Mouse (Mus musculus) heart, adult 10 weeks (tissue): ENCODE measurements around the gene Pira2. TPM values are rescaled to one million over a fixed set of nuclear protein-coding genes. Genes with fewer than 3 reads are reported as not detected.

Experiments
- polyA plus RNA-seq: library from polyadenylated mRNA; stranded (reverse); fragments of 350-450 nt; fragmentation: Illumina TruSeq; extraction: RNeasy Lipid Tissue Mini Kit (QIAGEN cat#74804); gene quantifications from one replicate; pipeline ENCODE4 v1.2.3, GENCODE M21; 2014; ENCODE audit warnings: low read depth, low replicate concordance

The Pira2 gene
- 0.16 TPM for polyA plus RNA-seq

GRCm38 (mm10) chr7:3844951-3845350, at the start of gene Pira2:
Gene Pira2 (minus strand): TSS chr7:3845051.

DNA sequence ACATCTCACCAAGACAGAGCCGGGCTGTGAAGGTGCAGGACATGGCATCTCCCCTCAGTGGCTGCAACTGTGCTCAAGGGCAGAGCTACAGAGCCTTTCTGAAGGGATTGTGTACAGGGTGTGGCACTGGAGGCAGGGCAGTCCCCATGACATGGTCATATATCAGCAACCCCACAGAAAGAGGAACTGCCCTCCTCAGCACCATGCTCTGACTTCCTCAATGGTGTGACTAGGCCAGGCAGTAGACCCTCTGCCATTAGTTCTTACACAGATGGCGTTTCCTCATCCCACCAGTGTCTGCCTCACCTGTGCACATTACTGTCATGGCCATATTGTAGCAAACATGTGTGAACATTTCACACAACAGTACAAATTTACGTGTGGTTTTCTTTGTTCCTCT, 19.3 kb downstream of the Pira2 start, which contains the start of gene Gm15448:
Gm15448 (minus strand) TSS at position 89 of the 400 bp plus-strand sequence.

Other genes starting within 250 kb of the Pira2 start
- gene Oscar, start 228.9 kb downstream of the Pira2 start, polyA plus RNA-seq: not detected
- gene Ndufa3, start 227.7 kb downstream of the Pira2 start, polyA plus RNA-seq: 1,418 TPM
- 21.6 TPM for gene Tfpt, start 215.1 kb downstream of the Pira2 start, polyA plus RNA-seq
- gene Prpf31, start 215.1 kb downstream of the Pira2 start, polyA plus RNA-seq: 32.6 TPM
- 30.1 TPM for gene Cnot3, start 199.8 kb downstream of the Pira2 start, polyA plus RNA-seq
- 18.2 TPM for gene Leng1, start 179.2 kb downstream of the Pira2 start, polyA plus RNA-seq
- gene Tmc4, start 167.5 kb downstream of the Pira2 start, polyA plus RNA-seq: 2.0 TPM
- gene Tsen34, start 152.2 kb downstream of the Pira2 start, polyA plus RNA-seq: 63.7 TPM
- gene Mboat7, start 151.5 kb downstream of the Pira2 start, polyA plus RNA-seq: 26.1 TPM
- 1,030 TPM for gene Rps9, start 141.1 kb downstream of the Pira2 start, polyA plus RNA-seq
- gene Pirb, start 124.7 kb downstream of the Pira2 start, polyA plus RNA-seq: 3.3 TPM
- not detected for gene Gm15448, start 19.4 kb downstream of the Pira2 start, polyA plus RNA-seq
- not detected for gene Gm14548, start 53.1 kb upstream of the Pira2 start, polyA plus RNA-seq
- 0.16 TPM for gene Lilra6, start 70.5 kb upstream of the Pira2 start, polyA plus RNA-seq
- gene Lair1, start 218.2 kb upstream of the Pira2 start, polyA plus RNA-seq: 1.3 TPM